Mouse (Mus musculus) MN1 (cell line): ENCODE measurements at regions not wholly inside any gene's neighbourhood (a gene's known extent, or its start where the extent isn't known, plus 50 kb on each side); places are given as distances from the start of the nearest gene placed in this dataset.

Source experiments
- DNase-seq: peaks from one replicate; pipeline ENCODE4 v3.0.0-alpha.2; 2016; ENCODE audit warnings: low spot score

GRCm38 (mm10) chr3:52758561-52758960, 258.5 kb downstream of the Cog6 start:
- DNase-seq = no peak

- no peak for DNase-seq
Observed at GRCm38 (mm10) chr3:52756816-52757215, 260.2 kb downstream of the Cog6 start.

- no peak for DNase-seq
Observed at GRCm38 (mm10) chr3:52756006-52756405, 261.0 kb downstream of the Cog6 start.

DNA sequence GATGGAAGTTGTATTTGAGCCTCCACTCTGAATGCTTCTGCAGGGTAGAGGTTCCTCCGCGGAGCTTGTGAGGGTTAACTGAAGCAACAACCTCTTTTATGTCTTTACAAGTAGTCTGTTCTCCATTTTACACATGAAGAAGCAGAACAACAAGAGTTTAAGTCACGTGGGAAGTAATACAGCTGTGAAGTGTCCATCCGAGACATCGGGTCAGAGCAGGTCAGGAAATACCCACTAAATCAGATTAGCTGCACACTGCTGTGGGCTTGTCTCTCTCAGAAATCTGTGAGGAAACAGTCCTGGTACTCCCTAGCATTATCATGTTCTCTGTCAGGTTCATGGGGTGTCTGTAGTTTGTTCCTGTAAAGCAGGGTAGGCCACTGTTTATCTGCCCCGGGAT, 262.1 kb downstream of the Cog6 start:
- no peak for DNase-seq

- DNase-seq = no peak
Observed at GRCm38 (mm10) chr3:52754401-52754800, 262.6 kb downstream of the Cog6 start.

- no peak for DNase-seq
Observed at GRCm38 (mm10) chr3:52746917-52747316, 270.1 kb downstream of the Cog6 start.

GRCm38 (mm10) chr3:52744334-52744733, 272.7 kb downstream of the Cog6 start:
- no peak for DNase-seq

DNA sequence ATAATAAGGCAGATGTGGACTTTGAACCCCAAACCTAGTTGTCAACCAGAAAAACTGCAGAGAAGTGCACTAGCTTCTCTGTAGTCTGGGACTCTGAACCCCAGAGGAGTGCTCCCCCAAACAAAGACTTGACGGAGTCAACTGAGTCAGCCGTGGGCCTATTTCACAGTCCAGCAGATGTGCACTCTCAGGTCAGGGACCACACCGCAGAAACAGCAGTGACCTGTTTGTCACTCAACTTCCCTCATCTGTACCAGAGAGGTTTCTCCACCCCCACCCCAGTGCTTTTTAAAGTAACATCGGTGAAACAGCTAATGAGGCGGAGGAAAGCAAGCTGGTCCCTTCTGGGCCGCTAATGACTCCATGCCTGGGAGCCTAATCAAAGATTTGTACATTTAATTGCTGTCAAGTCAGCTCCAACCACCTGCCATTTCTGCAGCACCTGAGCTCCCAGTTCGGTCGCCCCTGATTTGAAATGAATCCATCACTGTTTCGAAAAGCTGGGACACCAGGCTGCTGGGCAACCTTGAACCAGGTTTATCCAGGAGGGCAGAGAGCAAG, 276.5 kb downstream of the Cog6 start:
- DNase-seq = no peak

- DNase-seq = no peak
Observed at GRCm38 (mm10) chr3:52739526-52739925, 277.5 kb downstream of the Cog6 start.

DNA sequence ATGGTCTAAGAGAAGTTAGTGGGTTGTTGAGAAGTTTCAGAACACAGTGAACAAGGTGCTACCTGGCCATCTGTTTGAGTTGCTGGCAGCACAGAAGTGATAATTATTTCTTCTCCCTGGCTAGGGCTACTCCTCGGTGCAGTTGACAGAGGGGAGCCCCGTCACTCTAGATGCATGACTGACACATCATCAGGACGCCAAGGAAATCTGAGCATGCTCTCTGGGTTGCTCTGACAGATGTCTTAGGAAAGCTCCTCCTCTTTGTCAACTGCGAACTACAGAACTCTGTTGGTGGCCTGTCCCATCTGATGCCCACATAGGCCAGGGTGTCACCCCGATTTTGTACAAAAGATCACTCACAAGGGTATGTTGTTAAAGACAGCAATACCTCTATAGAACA, 278.7 kb downstream of the Cog6 start:
- DNase-seq = no peak

DNA sequence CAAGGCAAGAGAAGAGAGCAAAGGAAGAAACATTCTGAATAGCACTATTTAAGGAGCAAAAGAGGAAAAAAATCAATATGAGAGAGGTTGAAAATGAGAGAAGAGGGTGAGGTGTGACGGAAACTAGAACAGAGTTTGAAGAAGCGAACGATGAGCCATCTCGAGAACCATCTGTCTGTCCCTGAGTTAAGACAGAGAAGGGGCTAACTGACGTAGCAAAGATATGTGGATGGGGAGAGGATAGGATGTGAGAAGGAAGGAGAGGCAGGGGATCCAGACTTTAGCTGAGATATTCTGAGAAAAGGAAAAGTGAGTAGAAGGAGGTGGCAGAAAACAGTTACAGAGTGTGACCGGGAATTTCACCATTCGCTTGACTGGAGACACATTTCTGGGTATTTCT, 281.1 kb downstream of the Cog6 start:
- DNase-seq = no peak

- DNase-seq = no peak
Observed at GRCm38 (mm10) chr3:52731941-52732340, 285.1 kb downstream of the Cog6 start.

GRCm38 (mm10) chr3:52731491-52731890, 285.5 kb downstream of the Cog6 start:
- no peak for DNase-seq

GRCm38 (mm10) chr3:52729731-52730130, 287.3 kb downstream of the Cog6 start:
- no peak for DNase-seq

DNA sequence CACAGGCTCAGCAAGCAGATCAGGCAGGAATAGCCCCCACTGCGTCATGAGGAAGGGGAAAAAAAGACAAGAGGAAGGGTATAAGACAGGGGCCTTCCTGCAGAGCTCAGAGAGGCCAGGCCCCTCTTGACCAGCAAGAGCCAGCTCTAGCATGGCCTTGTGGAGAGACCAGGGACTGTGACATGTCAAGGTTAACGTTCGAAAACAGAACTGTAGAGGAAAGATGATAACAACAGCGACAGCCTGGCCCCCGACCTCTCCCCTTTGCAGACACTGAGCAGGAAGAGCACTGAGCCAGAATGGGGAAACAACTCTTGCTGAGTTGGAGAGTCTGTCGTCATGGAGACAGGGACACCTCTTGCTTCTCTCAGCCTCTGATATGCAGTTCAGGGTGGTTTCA, 288.2 kb downstream of the Cog6 start:
- no peak for DNase-seq

- DNase-seq = no peak
Observed at GRCm38 (mm10) chr3:52728426-52728825, 288.6 kb downstream of the Cog6 start.

DNA sequence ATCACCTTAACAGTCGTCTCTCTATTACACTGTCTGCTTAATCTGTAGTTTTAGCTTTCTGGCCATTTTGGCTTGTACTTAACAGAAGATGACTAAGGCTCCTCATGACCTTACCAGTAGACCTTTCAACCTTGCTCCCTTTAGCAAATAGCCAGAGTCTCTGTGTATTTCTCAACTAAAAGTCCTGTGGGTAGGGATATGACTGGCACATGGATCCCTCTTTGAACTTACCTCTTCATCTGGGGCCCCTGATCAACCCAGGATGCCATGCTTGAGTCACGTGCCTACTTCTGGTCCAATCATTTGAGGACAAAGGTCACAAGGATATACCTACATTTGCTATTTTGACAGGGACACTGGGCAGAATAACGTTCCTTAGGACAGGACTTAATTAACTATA, 292.7 kb downstream of the Cog6 start:
- DNase-seq = no peak

DNA sequence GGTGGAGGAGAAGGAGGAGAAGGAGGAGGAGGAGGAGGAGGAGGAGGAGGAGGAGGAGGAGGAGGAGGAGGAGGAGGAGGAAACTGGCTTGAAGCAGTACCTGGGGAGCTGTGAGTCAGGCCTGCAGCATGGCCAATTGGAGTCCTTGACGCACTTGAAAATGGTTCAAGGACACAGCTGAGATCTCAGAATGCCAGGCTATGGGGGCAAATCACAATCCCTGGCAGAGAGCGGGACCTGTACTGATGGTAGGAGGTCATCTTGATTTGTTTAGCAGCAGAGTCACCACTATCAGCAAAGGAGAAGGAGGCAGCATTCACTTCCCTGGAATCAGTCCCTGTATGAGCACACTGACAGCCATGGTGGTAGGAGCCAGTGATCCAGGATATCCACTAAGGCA, 294.1 kb downstream of the Cog6 start:
- DNase-seq = no peak

- DNase-seq = no peak
Observed at GRCm38 (mm10) chr3:52719181-52719580, 297.9 kb downstream of the Cog6 start.

- DNase-seq = no peak
Observed at GRCm38 (mm10) chr3:52717324-52717723, 299.7 kb downstream of the Cog6 start.

- no peak for DNase-seq
Observed at GRCm38 (mm10) chr3:52712151-52712550, 304.9 kb downstream of the Cog6 start.

DNA sequence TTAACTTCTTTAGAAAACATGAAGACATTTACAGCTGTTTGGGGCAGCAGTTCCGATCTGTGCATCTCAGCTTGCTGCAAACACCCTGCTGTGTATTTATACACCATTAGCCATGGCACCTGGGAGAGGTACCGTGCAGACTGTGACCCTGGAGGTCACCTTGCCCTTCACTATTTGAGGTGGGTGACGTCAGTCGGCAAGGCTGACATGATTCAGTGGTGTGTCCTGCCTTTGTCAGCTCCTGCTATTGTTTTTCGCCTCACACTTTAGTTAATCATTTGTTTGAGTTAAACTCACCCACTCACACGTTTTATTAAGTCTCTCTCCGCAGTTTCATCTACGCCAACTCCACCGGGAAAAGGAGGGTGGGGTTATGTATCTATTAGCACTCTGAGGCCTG, 305.9 kb downstream of the Cog6 start:
- DNase-seq = no peak

- DNase-seq = no peak
Observed at GRCm38 (mm10) chr3:52708746-52709145, 308.3 kb downstream of the Cog6 start.

- no peak for DNase-seq
Observed at GRCm38 (mm10) chr3:52708301-52708700, 308.7 kb downstream of the Cog6 start.

DNA sequence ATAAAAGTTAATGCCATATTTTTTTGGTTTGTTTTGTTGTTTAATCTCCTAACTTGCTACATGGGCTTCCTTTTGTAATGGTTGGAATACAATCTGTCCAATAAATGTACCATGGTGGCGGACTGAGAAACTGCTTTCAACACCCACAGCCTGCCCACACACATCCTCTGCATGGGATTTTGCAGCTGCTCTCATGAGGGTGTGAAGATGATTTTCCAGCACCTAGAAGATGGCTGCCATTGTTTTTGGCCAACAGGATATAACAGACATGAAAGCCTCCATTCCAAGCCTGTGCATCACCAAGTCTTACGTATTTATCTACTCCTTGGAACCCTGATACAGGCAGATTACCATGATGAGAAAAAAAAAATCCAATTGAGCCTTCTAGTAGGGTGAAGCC, 310.4 kb downstream of the Cog6 start:
- no peak for DNase-seq
